Mouse (Mus musculus): Measurements from ENCODE around the gene Brd4.

DNA sequence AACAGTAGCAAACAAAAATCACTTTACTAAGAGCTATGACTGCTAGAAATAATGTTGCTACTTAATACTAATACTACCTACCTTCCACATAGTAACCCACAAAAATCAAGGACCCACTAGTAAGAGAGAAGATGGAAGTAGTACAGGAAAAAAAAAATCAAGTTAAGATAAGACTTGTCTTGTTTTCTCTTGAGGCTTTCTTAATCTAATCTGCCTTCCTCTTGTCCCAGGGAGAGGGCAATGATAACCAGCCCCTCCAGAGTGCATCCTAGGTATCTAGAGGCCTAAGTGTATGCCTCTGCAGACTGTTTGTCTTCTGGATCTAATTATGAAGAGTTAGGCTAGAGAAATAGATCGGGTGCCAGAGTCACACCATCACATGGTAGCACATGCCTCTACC is 45.9 kb downstream of the Brd4 start:
- TF ChIP-seq CTCF (IDR thresholded peaks at IDR 0.05; ENCODE audit: low read depth) (no peak), EP300 (IDR thresholded peaks at IDR 0.05; ENCODE audit: low read depth) (no peak)
